ENCODE assay signal across 11 mouse cellular contexts in genomic region chr6:91180767-91181171, GRCm38 (mm10). TPM values are rescaled to one million over a fixed set of nuclear protein-coding genes. Genes with fewer than 3 reads are reported as not detected.
DNase-seq lines count a peak whose midpoint lies in the region; ATAC-seq lines count a peak whose summit lies in the region.
"Had no signal": no experiment of that assay in that cellular context is flagged by ENCODE, and none has a peak within 500 bp of the region (broad histone marks: within the 10 kb centered on the region; RNA-seq: fewer than 3 reads in every experiment).

No protein-coding gene starts in this region.

- H3K4me2 ChIP-seq in limb, embryonic 15.5 days = no peak overlapping the region

- H3K36me3 ChIP-seq in heart, embryonic 10.5 days = no peaks in the 10 kb centered on the region
- H3K36me3 ChIP-seq in limb, embryonic 15.5 days = no peaks in the 10 kb centered on the region

- peak; percentile 98 for DNase-seq in heart, adult 11 months
- no peak for DNase-seq in heart, embryonic 10.5 days (ENCODE audit: low spot score)
- DNase-seq in right cerebral cortex, postnatal 10 days (ENCODE audit: low spot score in 2 of 2) = peak; percentile 58 to 70
- DNase-seq in right cerebral cortex, postnatal 25 days = no peak
- DNase-seq in gastrocnemius, postnatal 25 days = peak; percentile 65
- DNase-seq in urinary bladder, postnatal 10 days (ENCODE audit: low spot score) = no peak
- DNase-seq: cerebellum, postnatal 36 days; thymus, adult 2 months had no signal

- peak; percentile 71 for ATAC-seq in limb, embryonic 15.5 days (ENCODE audit: insufficient number of reproducible peaks, low FRiP score, low TSS enrichment, low read depth)
- ATAC-seq in megakaryocyte, adult 5-6 weeks (ENCODE audit: poor library complexity, severe bottlenecking) = no peak

- H3K9me3 ChIP-seq in heart, embryonic 10.5 days = no peaks in the 10 kb centered on the region
- no peaks in the 10 kb centered on the region for H3K9me3 ChIP-seq in limb, embryonic 15.5 days
- H3K9me3 ChIP-seq: megakaryocyte, embryonic 14.5 days had no signal

- peaks cover 15% of the 10 kb centered on the region for H3K4me1 ChIP-seq in heart, embryonic 10.5 days
- H3K4me1 ChIP-seq in limb, embryonic 15.5 days = peaks cover 41% of the 10 kb centered on the region

- H3K9ac ChIP-seq in limb, embryonic 15.5 days = no peak overlapping the region

- peaks cover 25% of the 10 kb centered on the region for H3K27me3 ChIP-seq in heart, embryonic 10.5 days (ENCODE audit: insufficient read depth, poor library complexity, severe bottlenecking)
- H3K27me3 ChIP-seq in limb, embryonic 15.5 days = no peaks in the 10 kb centered on the region

- H3K27ac ChIP-seq in heart, embryonic 10.5 days = no peak overlapping the region
- H3K27ac ChIP-seq in limb, embryonic 15.5 days = peak overlapping the region; percentile 91

- 72% methylated on average over 9 of the region's 9 CpGs for WGBS in heart, embryonic 10.5 days
- 21% methylated on average over 9 of the region's 9 CpGs for WGBS in limb, embryonic 15.5 days

- H3K4me3 ChIP-seq in heart, embryonic 10.5 days = no peak overlapping the region
- no peak overlapping the region for H3K4me3 ChIP-seq in limb, embryonic 15.5 days
- H3K4me3 ChIP-seq: megakaryocyte, embryonic 14.5 days had no signal

RNA-seq across cellular contexts. Expression of gene Hdac11, which starts 24.3 kb away (rescaled TPM):
- 6.4 and 6.8 TPM in 2 replicates for polyA plus RNA-seq in heart, embryonic 10.5 days (2016; fragmentation: Nextera tagmentation; extraction: Ambion mirVana)
- 1 to 10 TPM; 5.9 to 6.0 TPM for total RNA-seq in gastrocnemius, postnatal 25 days (2021)
- 13.5 and 13.9 TPM in 2 replicates for polyA plus RNA-seq in limb, embryonic 15.5 days (2015; fragmentation: Nextera tagmentation; extraction: Ambion mirVana)
- 0.27 and 0.80 TPM in 2 replicates for total RNA-seq in megakaryocyte, adult 5-6 weeks (2015)
- total RNA-seq in megakaryocyte, adult 5-6 weeks (2017) = 0.16 and 0.37 TPM in 2 replicates

RNA-seq across cellular contexts. Expression of gene Fbln2, which starts 31.5 kb away (rescaled TPM):
- 99.3 and 114 TPM in 2 replicates for polyA plus RNA-seq in heart, embryonic 10.5 days (2016; fragmentation: Nextera tagmentation; extraction: Ambion mirVana)
- 10 to 100 TPM; 47.7 to 50.2 TPM for total RNA-seq in gastrocnemius, postnatal 25 days (2021)
- polyA plus RNA-seq in limb, embryonic 15.5 days (2015; fragmentation: Nextera tagmentation; extraction: Ambion mirVana) = 297 and 305 TPM in 2 replicates
- not detected in 2 replicates for total RNA-seq in megakaryocyte, adult 5-6 weeks (2015)
- total RNA-seq in megakaryocyte, adult 5-6 weeks (2017) = not detected in 2 replicates

Comparison
In these comparisons a context has a peak if more than half of its experiments do, and no peak if none do; other contexts are left out.
1. DNase-seq: peak in heart, adult 11 months (single experiment), right cerebral cortex, postnatal 10 days (2 of 2) and gastrocnemius, postnatal 25 days (single experiment); none in heart, embryonic 10.5 days (single experiment), right cerebral cortex, postnatal 25 days (single experiment) and urinary bladder, postnatal 10 days (single experiment).
2. RNA of gene Fbln2, which starts 31.5 kb away (total RNA-seq): 47.7 to 50.2 TPM in gastrocnemius, postnatal 25 days; not detected in megakaryocyte, adult 5-6 weeks; every median in the first group is over 10 times any median in the second.